ENCODE assay signal across 8 mouse cellular contexts in the genomic region with DNA sequence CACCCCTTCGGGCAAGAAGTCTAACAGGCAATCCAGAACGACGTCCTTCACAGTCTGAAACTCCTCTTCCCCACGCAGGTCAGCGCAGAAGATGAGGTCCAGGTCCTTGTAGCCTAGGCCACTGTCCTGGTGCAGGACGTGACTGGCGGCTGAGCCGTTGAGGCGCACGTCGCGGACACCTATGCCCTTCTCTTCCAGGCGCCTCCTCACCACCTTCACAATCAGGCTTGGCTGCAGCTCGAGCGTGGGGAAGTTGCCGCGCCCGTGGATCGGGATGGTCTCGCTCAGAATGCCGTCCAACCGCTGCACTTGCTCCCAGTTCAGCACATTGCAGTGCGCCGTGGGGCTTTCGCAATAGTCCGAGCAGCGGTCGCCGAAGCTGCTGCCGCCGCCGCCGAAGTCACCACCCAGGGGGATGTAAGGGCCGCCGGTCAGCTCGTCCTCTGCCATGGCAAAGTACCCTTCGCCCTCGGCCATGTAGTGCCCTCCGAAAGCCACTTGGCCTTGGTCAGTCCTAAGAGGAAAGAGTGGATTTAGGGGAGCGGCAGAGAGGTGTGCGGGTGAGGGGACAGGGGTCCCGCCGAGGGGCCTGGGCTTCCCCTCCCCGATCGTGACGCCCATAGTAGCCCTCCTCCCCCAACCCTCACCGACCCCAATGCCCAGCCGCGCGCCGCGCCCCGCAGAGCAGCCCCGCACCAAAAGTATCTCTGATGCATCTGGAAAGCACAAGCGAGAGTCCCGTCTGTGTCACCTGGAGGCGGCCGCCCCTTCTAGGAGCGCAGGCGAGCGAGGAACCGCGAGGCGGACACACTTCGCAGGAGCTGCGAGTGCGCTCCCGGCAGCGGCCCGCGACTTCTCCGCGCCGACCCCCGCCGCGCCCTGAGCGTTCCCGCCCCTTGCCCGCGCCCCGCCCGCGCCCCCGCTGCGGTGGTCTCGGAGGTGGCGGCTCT. TPM values are rescaled to one million over a fixed set of nuclear protein-coding genes. Genes with fewer than 3 reads are reported as not detected.
DNase-seq lines count a peak whose midpoint lies in the region; ATAC-seq and TF ChIP-seq lines count a peak whose summit lies in the region.

No protein-coding gene starts in this region.

- H3K9me3 ChIP-seq in intestine, postnatal 0 days (ENCODE audit: control insufficient read depth) = no peaks in the 10 kb centered on the region
- H3K9me3 ChIP-seq in liver, embryonic 13.5 days (replicated peaks) = no peaks in the 10 kb centered on the region
- no peaks in the 10 kb centered on the region for H3K9me3 ChIP-seq in stomach, embryonic 16.5 days (replicated peaks; ENCODE audit: control insufficient read depth, low read length)

- under 1% methylated on average over 80 of the region's 88 CpGs for WGBS in intestine, postnatal 0 days
- WGBS in liver, embryonic 13.5 days (ENCODE audit: insufficient replicate concordance) = 1% methylated on average over 78 of the region's 88 CpGs
- under 1% methylated on average over 86 of the region's 88 CpGs for WGBS in stomach, embryonic 16.5 days

- H3K79me2 ChIP-seq in myocyte (ENCODE audit: control insufficient read depth, insufficient read depth) = no peaks in the 10 kb centered on the region

- TF ChIP-seq POLR2A in myocyte (IDR thresholded peaks at IDR 0.05; ENCODE audit: insufficient read length, low read depth) = no peak

- H3K27ac ChIP-seq in intestine, postnatal 0 days (ENCODE audit: low read depth, low read length) = peak overlapping the region; percentile 98
- H3K27ac ChIP-seq in liver, embryonic 13.5 days = peak overlapping the region; percentile 73
- peak overlapping the region; percentile 91 for H3K27ac ChIP-seq in stomach, embryonic 16.5 days (ENCODE audit: low read length)

- peaks cover 3% of the 10 kb centered on the region; the same call in 1 of the 2 replicates for H3K36me3 ChIP-seq in intestine, postnatal 0 days (ENCODE audit: control insufficient read depth, insufficient read depth)
- H3K36me3 ChIP-seq in liver, embryonic 13.5 days = no peaks in the 10 kb centered on the region; the same call in 1 of the 2 replicates
- no peaks in the 10 kb centered on the region for H3K36me3 ChIP-seq in myocyte (ENCODE audit: control insufficient read depth, insufficient read depth)
- H3K36me3 ChIP-seq in stomach, embryonic 16.5 days (ENCODE audit: control insufficient read depth, insufficient read depth, low read length) = no peaks in the 10 kb centered on the region

- peak overlapping the region; percentile 86 for H3K4me2 ChIP-seq in intestine, postnatal 0 days (replicated peaks; ENCODE audit: low read depth)
- peak overlapping the region; percentile 86 for H3K4me2 ChIP-seq in liver, embryonic 13.5 days
- peak overlapping the region; percentile 81 for H3K4me2 ChIP-seq in myocyte (ENCODE audit: low read depth)
- H3K4me2 ChIP-seq in stomach, embryonic 16.5 days (ENCODE audit: low read depth, low read length) = peak overlapping the region; percentile 84

- no peak for TF ChIP-seq CTCF in intestine, postnatal 0 days (IDR thresholded peaks at IDR 0.05; ENCODE audit: low read depth)

- ATAC-seq in intestine, postnatal 0 days = peak; percentile 66
- peak; percentile 52 for ATAC-seq in liver, embryonic 13.5 days (ENCODE audit: low read depth)
- peak; percentile 53 for ATAC-seq in stomach, embryonic 16.5 days (ENCODE audit: insufficient read depth, low FRiP score)

- H3ac ChIP-seq in myocyte (ENCODE audit: control insufficient read depth, insufficient read length) = peak overlapping the region; percentile 40

- H3K4me1 ChIP-seq in intestine, postnatal 0 days (replicated peaks; ENCODE audit: control insufficient read depth, insufficient read depth, low read length) = no peaks in the 10 kb centered on the region
- peaks cover 19% of the 10 kb centered on the region for H3K4me1 ChIP-seq in liver, embryonic 13.5 days (replicated peaks)
- peaks cover 7% of the 10 kb centered on the region for H3K4me1 ChIP-seq in stomach, embryonic 16.5 days (ENCODE audit: control insufficient read depth, insufficient read depth, low read length)

- H3K4me3 ChIP-seq in intestine, postnatal 0 days (ENCODE audit: low read depth, low read length) = peak overlapping the region; percentile 90
- peak overlapping the region; percentile 71 for H3K4me3 ChIP-seq in liver, embryonic 13.5 days (replicated peaks)
- H3K4me3 ChIP-seq in myocyte = peak overlapping the region; percentile 78
- peak overlapping the region; percentile 84 for H3K4me3 ChIP-seq in stomach, embryonic 16.5 days (replicated peaks; ENCODE audit: low read length)

- no peaks in the 10 kb centered on the region for H3K27me3 ChIP-seq in intestine, postnatal 0 days (replicated peaks; ENCODE audit: control insufficient read depth, insufficient read depth, low read length)
- H3K27me3 ChIP-seq in liver, embryonic 13.5 days = peaks cover 14% of the 10 kb centered on the region
- H3K27me3 ChIP-seq in myocyte (ENCODE audit: control insufficient read depth, insufficient read depth, insufficient read length) = no peaks in the 10 kb centered on the region
- no peaks in the 10 kb centered on the region for H3K27me3 ChIP-seq in stomach, embryonic 16.5 days (ENCODE audit: control insufficient read depth, insufficient read depth, low read length)

- H3K9ac ChIP-seq in intestine, postnatal 0 days (ENCODE audit: low read depth, low read length) = peak overlapping the region; percentile 84
- peak overlapping the region; percentile 74 for H3K9ac ChIP-seq in liver, embryonic 13.5 days
- peak overlapping the region; percentile 84 for H3K9ac ChIP-seq in stomach, embryonic 16.5 days (ENCODE audit: low read length)

- DNase-seq in frontal cortex, postnatal 25 days (ENCODE audit: low spot score in 2 of 2) = peak; percentile 8 to 10
- no peak for DNase-seq in frontal cortex, postnatal 36 days (ENCODE audit: low spot score in 2 of 2)
- peak; percentile 64 for DNase-seq in embryo, embryonic 10 days (ENCODE audit: low spot score)
- DNase-seq in heart, adult 11 months = peak; percentile 97
- peak; percentile 28 for DNase-seq in liver, embryonic 13.5 days

TF ChIP-seq in myocyte, 11 proteins besides CTCF, POLR2A, EP300 and RAD21:
- 0 out of 2 replicates have a peak, but pooled peaks have one; percentile 52 for TF ChIP-seq CEBPB (IDR thresholded peaks at IDR 0.05; ENCODE audit: insufficient read depth, poor library complexity, severe bottlenecking)
- TF ChIP-seq TCF3 (IDR thresholded peaks at IDR 0.05; ENCODE audit: insufficient read length, low read depth) = no peak
- no peak for TF ChIP-seq USF1 (IDR thresholded peaks at IDR 0.05; ENCODE audit: low read depth)
- no peak for TF ChIP-seq MYOG (IDR thresholded peaks at IDR 0.05; ENCODE audit: control insufficient read depth in 1 of 3, insufficient read depth in 1 of 3, insufficient read length in 2 of 3, low read depth in 2 of 3)
- no peak for TF ChIP-seq TCF12 (IDR thresholded peaks at IDR 0.05; ENCODE audit: insufficient read depth, poor library complexity, severe bottlenecking)
- TF ChIP-seq REST (IDR thresholded peaks at IDR 0.05; ENCODE audit: insufficient read depth, insufficient read length) = no peak
- no peak for TF ChIP-seq POLR2AphosphoS2 (IDR thresholded peaks at IDR 0.05; ENCODE audit: insufficient read length, low read depth)
- TF ChIP-seq MAX (IDR thresholded peaks at IDR 0.05; ENCODE audit: low read depth) = no peak
- no peak for TF ChIP-seq E2F4 (IDR thresholded peaks at IDR 0.05; ENCODE audit: insufficient read depth)
- TF ChIP-seq MYOD1 (IDR thresholded peaks at IDR 0.05; ENCODE audit: control insufficient read depth in 1 of 3, insufficient read length in 2 of 3, low read depth in 2 of 3) = peak in 1 of 3 experiments; percentile 13
- no peak for TF ChIP-seq SRF (IDR thresholded peaks at IDR 0.05; ENCODE audit: control insufficient read depth, insufficient read length, low read depth)

RNA-seq across cellular contexts. Expression of gene Tent5a, which starts 0.6 kb away (rescaled TPM):
- 23.4 and 23.9 TPM in 2 replicates for polyA plus RNA-seq in intestine, postnatal 0 days (2015; fragmentation: Nextera tagmentation; extraction: Ambion mirVana)
- 8.0 and 10.2 TPM in 2 replicates for polyA plus RNA-seq in liver, embryonic 13.5 days (2015; fragmentation: Nextera tagmentation; extraction: Ambion mirVana)
- polyA plus RNA-seq in myocyte (2012; fragmentation: generic; extraction: Trizol) = 0.78 TPM
- polyA plus RNA-seq in stomach, embryonic 16.5 days (2015; fragmentation: Nextera tagmentation; extraction: Ambion mirVana) = 24.1 and 24.2 TPM in 2 replicates

RNA-seq across cellular contexts. Expression of gene Gm11114, which starts 14.0 kb away (rescaled TPM):
- not detected in 2 replicates for polyA plus RNA-seq in intestine, postnatal 0 days (2015; fragmentation: Nextera tagmentation; extraction: Ambion mirVana)
- not detected in 2 replicates for polyA plus RNA-seq in liver, embryonic 13.5 days (2015; fragmentation: Nextera tagmentation; extraction: Ambion mirVana)
- not detected for polyA plus RNA-seq in myocyte (2012; fragmentation: generic; extraction: Trizol)
- polyA plus RNA-seq in stomach, embryonic 16.5 days (2015; fragmentation: Nextera tagmentation; extraction: Ambion mirVana) = not detected in 2 replicates

Comparison
In these comparisons a context has a peak if more than half of its experiments do, and no peak if none do; other contexts are left out.
1. DNase-seq: peak in frontal cortex, postnatal 25 days (2 of 2), embryo, embryonic 10 days (single experiment), heart, adult 11 months (single experiment) and liver, embryonic 13.5 days (single experiment); none in frontal cortex, postnatal 36 days (0 of 2).
2. Peak in every context shown above with its lines, with median percentiles within 50 percentile points of each other: ATAC-seq, H3K27ac ChIP-seq, H3K4me2 ChIP-seq, H3K4me3 ChIP-seq and H3K9ac ChIP-seq.